Mouse (Mus musculus) layer of hippocampus, adult 9-11 months (tissue): ENCODE results near the gene Zfp706.
A peak's percentile ranks its signal among the peaks of the same experiment; 100 is the strongest.

Experiments
- DNase-seq: peaks from one replicate; pipeline ENCODE4 v3.0.0; 2022

Zfp706 gene

DNA sequence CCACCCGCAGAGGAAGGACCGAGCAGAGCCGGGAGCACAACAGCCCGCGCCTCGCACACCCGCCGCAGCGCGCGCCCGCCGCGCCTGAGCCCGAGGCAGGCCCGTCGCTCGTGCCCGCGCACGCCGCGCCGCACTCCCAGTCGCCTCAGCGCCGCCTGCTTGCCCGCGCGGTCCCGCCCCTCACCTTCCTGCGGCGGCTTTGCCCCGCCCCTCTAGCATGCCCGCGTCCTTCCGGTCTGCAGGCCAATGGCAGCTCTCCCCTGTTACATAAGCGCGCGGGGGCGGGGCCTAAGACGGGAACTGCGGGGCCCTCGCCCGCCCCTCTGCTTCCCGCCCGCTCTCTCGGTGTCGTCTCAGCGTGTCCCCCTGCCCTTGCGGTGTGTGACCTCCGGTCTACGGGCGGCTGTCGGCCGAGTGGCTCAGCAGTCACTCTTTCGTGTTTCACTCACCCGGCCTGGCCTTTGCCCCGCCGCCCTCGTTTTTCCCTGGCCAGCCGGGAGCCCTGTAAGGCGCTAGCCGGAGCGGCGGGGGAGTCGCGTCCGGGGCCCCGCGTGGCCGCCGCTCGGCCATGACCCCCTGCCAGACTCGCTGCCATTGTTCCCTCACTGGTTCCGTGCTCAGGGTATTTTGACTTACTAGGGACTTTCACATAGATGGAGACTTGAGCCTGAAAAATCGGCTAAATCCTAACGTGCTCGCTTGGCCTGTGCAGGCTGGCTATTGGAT, at the start of gene Zfp706:
Gene Zfp706 (minus strand): TSS at position 541 of the 726 bp plus-strand sequence.
- DNase-seq: peak; percentile 99

DNA sequence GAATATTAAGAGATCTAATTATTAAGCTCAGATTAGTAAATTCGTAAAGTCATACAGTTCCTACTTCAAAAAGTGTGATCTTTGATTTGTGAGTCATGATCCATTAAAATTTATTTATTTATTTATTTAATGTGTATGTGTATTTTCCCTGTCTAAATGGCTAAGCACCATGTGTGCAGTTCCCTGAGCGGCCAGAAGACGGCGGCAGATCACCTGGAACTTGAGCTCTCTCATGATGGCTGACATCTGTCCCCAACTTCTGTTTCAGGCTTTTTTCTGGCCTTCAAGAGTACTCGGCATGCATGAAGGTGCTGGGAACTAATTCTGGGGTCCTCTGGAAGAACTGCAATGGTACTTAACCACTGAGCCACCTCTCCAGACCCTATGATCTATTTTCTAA, 47.0 kb upstream of the Zfp706 start:
- DNase-seq: no peak

DNA sequence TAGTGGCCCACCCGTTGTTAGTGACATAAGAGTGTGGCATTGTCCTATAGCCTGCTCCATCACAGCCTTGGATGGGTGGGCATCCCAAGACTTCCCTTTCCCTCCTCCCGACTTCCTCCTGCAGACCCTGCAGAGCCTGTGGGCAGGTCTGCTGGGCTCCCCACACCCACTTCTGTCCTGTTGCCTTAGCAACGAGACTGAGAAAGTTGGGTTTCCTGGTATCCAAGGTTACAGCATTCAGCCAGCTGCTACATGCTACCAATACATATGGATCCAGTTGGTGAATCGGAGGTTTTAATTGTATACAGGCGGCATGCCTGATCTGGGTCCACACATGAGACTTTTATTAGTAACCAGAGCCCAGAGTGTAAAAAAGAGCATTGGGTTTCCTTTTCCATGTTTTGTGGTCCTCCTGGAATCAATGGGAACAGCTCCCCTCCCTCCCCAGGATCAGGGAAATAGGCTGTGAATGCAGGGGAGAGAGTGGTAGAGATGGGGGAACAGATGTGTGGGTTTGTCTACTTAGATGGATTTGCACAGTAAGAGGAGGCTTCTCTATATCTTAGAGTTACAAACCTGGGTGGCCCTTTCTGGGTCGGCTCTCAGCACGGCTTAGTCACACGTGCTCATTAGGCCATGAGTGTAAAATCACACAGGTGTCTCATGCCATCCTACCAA, 45.7 kb upstream of the Zfp706 start:
- peak; percentile 87 for DNase-seq

DNA sequence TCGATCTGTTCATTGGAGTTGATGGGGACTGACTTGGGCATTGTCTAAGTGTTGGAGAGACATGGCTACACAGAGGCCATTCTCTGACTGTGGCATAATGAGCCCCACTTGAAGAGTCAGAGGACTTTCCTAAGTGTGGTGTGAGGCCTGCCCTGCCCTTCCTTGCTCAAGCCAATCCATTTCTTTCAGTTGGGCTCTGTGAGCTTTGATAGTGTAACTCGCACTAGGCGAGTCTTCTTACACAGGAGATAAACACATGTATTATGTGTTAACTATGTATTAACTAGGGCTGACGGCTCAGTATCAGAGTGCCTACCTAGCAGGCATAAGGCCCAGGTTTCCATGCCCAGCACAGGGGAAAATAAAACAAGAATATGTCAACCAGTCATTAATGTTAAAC, 39.8 kb upstream of the Zfp706 start:
- DNase-seq: no peak

DNA sequence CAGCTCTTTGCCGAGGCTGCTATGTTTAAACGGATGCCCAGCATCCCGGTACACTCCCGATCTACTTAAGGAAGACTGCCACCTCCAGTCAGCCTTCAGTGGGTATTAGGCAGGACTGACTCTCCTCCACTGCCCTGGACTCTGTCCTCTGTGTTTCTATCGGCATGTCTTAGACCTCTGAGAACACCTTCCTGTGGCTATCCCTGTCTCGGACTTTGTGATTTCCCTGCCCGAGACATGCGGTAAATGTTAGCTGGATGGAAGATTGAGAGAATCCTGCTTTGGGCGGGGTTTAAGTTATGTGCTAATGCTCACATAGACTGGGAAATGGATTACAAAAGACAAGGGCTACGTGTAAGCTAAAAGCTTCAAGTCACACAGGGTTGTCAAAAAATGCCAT, 39.0 kb upstream of the Zfp706 start:
- DNase-seq: no peak

DNA sequence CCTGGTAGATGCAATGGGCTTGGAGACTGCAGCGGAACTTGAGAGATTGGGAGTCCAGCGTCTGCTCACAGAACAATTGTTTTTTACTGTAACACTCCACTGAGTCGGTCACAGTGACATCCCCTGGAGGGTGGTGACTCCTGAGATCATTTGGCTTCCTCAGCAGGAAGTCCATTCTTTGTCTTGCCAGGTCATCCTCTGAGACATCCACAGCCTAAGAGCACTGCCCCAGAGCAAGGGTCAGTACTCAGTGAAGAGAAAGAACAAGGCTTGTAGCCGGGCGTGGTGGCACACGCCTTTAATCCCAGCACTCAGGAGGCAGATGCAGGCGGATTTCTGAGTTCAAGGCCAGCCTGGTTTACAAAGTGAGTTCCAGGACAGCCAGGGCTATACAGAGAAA, 38.6 kb upstream of the Zfp706 start:
- DNase-seq: no peak

DNA sequence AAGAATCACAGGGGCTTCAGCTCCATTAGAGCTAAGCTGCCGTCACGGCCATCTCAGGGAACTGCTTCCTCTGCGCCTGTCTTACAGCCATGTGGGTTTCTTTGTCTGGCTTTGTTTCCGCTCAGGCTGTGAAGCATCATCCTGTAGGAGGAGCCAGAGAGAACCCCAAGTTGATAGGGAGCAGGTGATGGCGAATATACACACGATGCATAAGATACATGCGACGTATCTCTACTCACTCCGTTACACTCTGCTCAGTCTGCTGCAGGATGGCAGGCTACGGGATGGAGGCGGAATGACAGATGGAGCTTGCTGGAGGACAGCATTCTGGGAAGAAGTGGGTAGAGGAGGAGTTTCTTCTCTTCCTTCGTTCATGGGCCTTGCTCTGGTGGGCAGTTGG, 37.9 kb upstream of the Zfp706 start:
- DNase-seq: peak; percentile 82

DNA sequence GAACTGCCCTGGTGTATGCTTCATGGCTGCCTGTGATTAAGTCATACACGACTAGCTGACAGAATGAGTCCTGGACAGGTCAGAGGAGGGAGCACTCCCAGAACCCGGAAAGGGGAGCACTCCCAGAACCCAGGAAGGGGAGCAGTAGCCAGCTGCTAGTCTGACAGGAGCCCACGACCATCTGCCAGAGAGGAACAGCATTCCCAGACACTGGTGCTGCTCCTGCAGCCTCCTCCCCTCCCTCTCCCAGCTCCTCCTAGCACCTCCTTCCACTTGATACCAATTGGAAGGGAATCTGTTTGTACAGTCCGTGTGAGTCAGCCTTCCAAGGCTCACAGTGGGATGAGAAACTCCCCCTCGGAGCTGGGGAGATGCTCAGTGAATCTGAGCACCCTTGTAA, 35.0 kb upstream of the Zfp706 start:
- DNase-seq: peak; percentile 85

DNA sequence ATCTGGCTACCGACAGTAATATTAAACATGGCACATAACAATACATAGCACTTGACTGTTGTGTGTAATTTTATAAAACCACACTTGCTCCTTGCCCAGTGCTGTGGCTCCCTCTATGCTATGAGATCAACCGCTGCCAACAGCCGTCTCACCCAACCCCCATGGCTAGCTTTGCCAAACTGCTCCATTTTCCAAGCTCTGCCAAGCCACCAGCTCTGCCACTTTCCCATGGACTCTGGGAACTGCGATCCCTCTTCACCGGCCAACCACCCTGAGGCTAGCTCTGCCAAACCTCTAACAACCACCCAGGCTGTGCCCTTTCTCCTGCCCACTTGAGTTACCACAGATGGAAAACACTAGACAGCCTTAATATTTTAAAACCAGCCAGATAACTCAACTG, 33.6 kb upstream of the Zfp706 start:
- DNase-seq: peak; percentile 67

DNA sequence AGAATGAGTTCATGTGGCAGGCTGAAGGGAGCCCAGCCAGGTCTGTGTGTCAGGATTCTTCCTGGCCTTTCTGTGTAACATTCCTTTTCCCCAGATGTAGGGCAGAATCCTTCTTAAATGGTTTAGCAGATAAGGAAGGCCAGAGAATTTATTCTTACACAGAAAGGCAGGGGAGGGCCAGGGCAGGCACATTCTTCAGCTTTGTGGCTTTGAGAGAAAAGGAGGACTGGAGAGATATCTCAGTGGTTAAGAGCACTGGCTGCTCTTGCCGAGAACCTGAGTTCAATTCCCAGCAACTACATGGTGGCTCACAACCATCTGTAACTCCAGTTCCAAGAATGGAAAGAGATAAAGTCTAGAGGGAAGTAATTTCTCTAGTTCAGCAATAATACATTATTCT, 31.1 kb upstream of the Zfp706 start:
- no peak for DNase-seq

DNA sequence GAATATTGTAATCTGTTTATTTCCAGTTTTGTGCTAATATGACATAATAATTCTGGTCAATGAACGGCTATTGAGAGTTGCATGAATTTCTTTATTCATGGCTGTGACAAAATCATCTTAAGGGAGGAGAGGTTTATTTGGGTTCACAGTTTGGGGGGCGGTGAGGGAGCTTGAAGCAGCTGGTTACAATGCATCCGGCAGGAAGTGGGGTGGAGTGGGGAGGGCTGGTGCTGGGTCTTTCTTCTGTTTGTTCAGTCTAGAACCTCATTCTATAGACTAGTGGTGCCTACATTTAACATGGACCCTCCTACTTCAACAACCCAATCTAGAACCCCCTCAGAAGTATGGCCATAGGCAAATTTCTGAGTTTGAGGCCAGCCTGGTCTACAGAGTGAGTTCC, 30.1 kb upstream of the Zfp706 start:
- no peak for DNase-seq

DNA sequence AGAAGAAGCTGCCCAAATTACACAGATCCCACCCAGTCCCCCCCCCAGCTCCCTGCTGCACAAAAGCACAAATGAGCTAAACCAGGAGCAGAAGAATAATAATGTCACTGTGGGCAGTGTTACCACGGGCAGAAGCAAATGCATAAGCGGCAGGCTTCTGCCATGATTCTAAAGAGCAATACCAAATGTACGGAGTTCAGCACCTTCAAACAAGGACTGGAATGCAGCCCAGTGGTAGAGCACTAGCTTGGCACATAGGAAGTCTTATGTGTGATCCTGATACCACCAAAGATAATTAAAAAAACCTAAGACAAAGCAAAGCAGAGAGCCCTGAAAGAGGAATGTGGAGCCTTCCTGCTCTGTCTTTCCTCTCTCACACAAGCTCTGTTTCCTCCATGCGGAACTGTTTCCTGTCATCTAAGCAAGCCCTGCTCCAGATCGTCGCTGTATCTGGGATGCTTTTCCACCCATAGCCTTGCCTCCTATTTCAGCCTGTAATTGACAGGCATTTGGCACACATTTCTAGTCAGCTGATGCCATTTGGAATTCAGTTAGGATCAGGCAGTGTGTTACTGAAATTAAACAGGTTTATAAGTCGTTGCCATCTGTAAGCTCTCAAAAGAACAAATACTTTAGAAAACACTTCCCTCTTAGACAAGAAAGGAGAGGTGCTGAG, 29.0 kb upstream of the Zfp706 start:
- peak; percentile 87 for DNase-seq

DNA sequence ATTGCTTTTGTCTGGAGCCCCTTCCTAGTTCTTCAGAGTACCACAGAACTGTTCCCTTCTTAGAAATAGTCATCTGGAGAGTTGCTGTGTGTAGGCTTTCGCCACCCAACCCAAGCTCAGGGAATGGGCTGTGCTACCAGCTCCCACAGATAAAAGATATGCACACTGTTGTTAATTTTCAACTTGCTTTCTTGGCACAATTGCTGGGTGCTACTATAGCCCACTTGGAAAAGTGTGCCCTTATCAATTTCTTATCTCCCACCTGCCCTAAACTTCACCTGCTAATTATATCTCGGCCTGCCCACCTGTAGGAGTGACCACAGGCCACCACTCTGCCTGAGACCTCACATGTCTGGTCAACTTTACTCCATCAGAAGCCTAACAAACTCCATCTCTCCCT, 26.6 kb upstream of the Zfp706 start:
- DNase-seq: no peak

DNA sequence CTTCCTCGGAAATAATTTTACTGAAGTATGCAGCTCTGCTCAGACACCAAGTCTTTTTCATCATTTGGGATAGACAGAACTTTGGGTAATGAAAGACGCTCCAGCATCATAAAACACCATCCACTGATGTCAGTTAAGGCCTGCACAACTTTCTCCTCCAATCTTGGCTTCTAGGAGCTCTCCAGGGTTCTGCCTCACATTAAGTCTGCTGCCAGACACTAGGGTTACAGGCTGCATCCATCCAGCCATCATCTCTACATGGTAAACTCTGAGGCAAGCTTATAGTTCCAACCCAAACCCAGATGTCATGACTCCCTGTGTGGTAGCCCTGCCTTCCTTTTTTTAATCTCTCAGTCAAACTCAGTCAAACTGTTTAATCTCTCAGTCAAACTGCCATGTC, 25.9 kb upstream of the Zfp706 start:
- DNase-seq: no peak

DNA sequence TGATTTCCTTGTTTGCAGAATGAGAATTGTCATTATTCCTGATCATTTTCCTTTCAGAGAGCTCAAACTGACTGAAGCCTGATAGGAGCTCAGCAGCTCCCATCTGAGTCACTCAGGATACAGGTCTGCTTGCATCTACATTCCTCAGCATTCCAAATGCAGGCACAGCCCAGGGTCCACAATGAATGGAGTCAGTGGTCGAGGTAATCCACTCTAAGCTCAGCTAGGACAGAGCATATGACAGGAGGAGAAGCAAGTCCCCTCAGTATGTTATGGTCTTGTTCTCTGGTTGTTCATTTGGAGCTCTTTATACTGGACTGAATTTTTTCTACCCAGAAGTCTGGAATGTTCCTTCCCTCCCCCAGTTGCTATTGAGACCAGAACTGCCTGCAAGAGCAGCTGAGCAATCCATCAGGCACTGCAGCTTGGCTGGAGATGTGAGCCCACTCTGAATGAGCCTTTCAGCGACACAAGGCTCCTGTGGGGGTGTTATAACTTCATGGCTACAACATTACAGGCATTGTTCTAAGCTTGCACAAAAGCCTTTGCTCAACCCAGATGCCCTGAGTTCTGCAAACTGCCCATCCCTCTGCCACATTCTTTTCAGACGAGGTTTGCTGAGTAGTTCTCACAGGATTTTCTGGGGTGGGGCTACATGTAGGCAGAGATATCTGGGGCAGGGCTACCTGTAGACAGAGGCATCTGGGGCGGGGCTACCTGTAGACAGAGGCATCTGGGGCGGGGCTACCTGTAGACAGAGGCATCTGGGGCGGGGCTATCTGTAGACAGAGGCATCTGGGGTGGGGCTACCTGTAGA, 24.0 kb upstream of the Zfp706 start:
- DNase-seq: peak; percentile 94

DNA sequence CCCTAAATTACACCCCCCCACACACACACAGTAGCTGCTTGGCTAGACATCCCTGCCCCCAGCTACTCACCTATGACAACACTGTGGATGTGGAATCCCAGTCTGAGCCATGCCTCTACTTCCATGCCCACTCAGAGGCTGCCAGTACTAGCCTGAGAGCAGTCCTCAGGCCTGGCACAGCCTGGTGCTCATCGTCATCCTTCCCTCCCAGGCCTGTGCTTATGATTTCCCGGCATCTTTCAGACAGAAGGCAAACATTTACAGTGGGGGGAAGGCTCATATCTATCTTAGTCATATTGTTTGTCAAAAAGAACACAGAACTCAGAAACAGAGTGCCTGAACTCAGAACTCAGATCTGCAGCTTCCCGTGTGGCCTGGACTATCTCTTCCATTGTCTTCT, 23.4 kb upstream of the Zfp706 start:
- peak; percentile 53 for DNase-seq

DNA sequence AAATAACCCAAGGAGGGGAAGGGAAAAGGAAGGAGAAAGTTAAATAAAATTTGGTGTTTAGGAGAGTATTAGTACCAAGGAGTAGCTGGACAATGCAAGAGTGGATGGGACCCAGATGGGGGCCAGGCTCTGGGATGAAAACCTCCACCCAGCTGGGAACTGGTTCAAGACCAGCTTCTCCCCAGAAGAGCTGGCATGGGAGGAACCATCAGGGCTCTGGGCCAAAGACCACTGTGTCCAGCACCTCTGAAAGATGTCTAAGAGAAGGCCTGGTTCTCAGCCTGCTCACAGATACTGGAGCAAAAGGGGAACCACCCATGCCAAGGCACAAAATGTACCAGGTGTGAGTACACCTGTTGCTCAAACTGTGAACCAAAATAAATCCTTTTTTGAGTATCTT, 20.4 kb upstream of the Zfp706 start:
- DNase-seq: no peak

DNA sequence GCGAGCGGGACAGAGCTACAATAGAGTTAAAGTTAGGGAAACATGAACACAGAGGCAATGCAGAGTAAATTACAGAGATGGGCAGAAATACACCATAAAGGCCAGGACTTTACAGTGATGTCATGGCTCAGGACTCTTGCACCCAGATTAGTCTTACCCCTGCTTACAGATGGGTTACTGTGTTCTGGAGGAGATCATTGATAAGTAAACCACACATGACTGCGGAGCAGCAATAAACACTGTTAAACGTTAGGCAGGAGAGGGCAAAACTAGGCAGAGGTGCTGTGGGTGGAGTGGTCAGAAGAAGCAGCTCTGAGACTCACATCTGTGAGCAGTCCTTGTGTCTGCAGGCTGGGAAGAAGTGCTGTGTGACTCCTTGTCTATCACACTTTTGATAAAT, 18.9 kb upstream of the Zfp706 start:
- DNase-seq: no peak

DNA sequence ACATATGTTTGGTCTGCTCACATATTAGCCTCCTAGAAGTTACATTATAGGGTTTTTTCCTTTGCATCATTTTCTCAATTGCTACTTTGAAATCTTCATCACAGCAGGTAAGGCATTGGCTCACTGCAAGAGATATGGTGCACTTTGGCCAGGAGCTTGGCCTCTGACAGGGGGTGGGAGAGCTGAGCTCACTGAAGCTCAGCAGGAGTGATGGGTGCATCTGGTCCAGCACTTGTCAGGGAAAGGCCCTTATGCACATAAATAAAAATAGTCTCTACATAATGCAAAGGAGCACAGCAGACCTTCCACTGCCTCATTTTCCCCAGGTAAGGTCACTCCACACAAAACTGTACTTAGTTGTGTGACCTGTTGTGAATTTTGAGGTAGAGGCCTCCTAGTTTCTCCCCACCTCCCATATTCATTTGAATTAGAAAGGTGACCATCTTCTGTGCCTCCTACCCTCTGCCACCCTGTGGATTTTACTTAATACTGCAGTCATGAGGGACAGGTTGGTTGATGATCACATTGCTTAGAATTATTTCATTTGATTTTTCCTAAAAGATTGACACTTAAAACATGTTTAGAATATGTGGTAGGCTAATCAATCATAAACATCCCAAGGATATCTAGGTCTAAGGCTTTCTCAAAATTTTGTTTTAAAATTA, 13.1 kb upstream of the Zfp706 start:
- no peak for DNase-seq

DNA sequence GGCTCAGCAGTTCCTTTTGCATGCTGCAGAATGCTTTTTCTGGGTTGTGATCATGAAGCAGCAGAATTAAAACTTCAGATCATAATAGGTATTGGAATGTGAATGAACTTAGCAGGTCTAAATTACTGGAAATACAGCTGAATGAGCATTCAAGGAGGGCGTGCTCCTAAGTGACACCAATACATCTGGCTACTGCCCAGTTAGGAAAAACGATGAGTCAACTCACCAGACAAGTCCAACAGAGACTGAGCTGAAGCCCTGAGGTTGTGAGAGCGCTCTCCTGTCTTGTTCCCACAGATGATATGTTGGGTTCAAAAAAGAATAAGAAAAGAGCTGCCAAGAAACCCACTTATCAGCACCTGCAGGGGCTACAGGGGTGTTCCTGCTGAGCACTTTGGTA, 11.9 kb upstream of the Zfp706 start:
- no peak for DNase-seq

DNA sequence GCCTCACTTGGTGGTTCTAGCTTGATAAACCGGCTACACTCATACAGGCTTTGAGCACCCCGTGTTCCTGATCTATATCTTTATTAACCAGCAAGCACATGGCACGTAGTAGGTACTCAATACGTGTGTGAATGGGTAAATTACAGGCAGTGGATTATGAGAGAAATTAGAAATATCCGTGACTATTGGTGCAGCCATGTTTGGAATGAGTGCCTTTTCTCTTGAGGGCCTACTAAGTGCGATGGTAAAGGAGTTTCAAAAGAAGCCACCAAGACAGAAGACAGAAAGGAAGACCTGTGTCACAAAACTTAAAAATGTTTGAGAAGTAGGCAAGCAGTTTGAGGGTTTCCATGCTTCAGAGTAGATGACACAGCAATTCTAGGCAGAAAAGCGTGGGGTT, 4.3 kb upstream of the Zfp706 start:
- no peak for DNase-seq

DNA sequence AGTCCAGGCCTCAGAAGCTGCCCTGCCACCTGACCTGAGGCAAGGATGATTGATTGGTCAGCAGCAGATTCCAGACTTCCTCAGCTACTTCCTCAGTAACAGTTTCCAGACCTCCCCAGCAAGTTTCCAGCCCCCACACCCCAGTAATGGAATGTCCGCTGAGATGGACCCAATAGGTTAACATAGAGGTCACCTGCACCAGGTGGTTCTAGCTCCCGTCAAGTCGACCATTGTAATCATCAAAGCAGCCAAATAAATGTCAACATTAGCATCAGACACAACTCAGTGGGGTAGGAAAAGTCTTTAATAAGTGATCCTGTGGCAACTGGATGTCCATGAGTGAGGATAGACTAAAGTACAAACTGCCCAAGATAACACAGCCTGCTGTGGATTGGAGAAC, 3.7 kb upstream of the Zfp706 start:
- no peak for DNase-seq

DNA sequence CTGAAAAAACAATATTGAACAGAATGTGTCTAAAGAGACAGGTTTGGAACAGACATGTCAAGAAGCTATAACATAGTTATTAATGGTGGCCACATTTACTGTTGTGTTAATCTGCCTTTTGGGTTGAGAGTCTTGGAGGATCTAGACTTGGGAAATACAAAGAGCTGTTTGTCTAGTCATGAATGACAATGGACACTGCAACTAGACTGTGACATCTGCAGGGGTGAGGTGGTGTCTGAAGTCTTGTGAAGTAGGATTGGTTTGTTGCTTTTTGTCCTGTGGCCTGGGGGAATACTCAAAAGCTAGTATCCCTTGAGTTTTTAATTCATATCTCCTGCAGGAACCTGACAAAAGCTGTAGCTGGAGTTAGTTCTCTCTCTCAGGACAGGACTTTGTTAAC, 973 bp upstream of the Zfp706 start:
- no peak for DNase-seq
